Mouse (Mus musculus): ENCODE results near the gene Cmtm7.

DNA sequence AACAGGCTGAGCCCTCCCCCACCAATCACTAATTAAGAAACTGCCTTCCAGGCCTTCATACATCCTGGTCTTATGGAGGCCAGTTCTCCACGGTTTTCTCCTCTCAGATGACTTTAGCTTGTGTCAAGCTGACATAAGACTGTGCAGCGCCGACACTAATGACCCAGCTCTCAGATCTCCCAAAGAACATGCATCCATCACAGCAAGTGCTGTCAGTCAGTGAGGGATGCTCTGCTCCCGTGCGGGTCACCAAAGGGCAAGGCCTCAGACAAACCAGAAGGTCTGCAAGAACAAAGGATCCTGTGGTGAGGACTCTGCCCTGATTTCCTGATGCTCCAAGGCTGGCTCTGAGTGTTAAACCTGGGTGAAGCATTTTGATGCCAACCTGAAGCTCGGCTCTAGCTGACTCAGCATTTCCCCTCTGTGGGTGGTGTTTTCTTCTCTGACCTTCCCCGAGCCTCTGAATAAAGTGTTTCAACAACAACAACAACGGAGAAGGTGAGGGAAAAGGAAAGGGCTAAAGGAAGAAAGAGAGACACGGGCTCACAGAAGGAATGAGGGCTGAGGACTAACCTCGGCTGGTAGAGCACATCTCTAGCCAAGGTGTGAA lies 17.9 kb upstream of the Cmtm7 start:
- TF ChIP-seq CTCF (IDR thresholded peaks at IDR 0.05; ENCODE audit: low read depth, low read length) (no peak), GATA1 (IDR thresholded peaks at IDR 0.05; ENCODE audit: borderline replicate concordance, low read length) (no peak), GATA2 (IDR thresholded peaks at IDR 0.05; ENCODE audit: borderline replicate concordance, low read depth, low read length) (no peak), POLR2AphosphoS5 (IDR thresholded peaks at IDR 0.05; ENCODE audit: insufficient replicate concordance, low read depth, low read length) (no peak)
